Mouse (Mus musculus): ENCODE results near the gene Swap70. TPM values are rescaled to one million over a fixed set of nuclear protein-coding genes. Genes with fewer than 3 reads are reported as not detected.
A peak's percentile ranks its signal among the peaks of the same experiment; 100 is the strongest.

The Swap70 gene
- polyA plus RNA-seq, 1 experiment: 38.2 TPM

DNA sequence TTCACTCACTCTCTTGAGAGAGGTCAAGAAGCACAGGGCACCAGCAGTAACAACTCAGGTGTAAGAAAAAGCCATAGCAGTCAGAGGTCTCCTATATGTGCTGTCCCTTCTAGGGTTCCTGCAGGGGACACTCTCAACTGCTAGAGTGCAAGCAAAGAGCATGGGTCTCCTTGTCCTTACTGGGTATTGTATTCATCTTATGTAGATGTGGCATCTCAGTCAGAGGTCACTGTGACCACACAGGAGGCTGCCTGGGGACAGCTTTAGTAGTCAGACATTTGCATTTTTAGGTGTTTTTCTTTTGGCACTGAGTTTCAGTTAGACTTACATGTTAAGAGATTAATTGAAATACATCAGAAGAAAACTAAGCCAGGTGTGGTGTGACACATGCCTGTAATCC lies 45.5 kb downstream of the Swap70 start:
- TF ChIP-seq POLR2A (IDR thresholded peaks at IDR 0.05; ENCODE audit: borderline replicate concordance, extremely low read depth, low read depth, low read length) (no peak), CTCF (IDR thresholded peaks at IDR 0.05; ENCODE audit: insufficient read depth, low read length) (no peak)
- no peak overlapping the region for H3K4me3 ChIP-seq (replicated peaks; ENCODE audit: extremely low read depth, low read depth, low read length)
- H3K4me1 ChIP-seq (ENCODE audit: control insufficient read depth, insufficient read depth, low read length): peaks cover 16% of the 10 kb centered on the region
- no peak for DNase-seq

DNA sequence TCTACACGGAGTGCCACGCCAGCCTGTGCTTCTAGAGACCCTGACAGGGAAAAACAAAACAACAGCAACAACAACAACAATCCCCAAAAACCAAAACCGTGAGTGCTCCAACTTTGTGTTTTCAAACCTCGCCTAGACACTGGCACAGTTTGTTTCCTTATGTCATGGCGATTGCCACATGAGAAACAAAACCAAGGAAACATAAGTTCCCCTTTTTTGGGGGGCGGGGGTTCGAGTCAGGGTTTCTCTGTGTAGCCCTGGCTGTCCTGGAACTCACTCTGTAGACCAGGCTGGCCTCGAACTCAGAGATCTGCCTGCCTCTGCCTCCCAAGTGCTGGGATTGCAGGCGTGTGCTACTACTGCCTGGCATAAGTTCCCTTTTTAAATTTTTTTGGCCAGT lies 46.5 kb downstream of the Swap70 start:
- no peak for DNase-seq
- Histone ChIP-seq H3K4me1 (ENCODE audit: control insufficient read depth, insufficient read depth, low read length) (peaks cover 12% of the 10 kb centered on the region), H3K4me3 (replicated peaks; ENCODE audit: extremely low read depth, low read depth, low read length) (no peak overlapping the region)
- 86% methylated on average over 9 of the region's 9 CpGs for WGBS
- TF ChIP-seq CTCF (IDR thresholded peaks at IDR 0.05; ENCODE audit: insufficient read depth, low read length) (no peak), POLR2A (IDR thresholded peaks at IDR 0.05; ENCODE audit: borderline replicate concordance, extremely low read depth, low read depth, low read length) (no peak)

DNA sequence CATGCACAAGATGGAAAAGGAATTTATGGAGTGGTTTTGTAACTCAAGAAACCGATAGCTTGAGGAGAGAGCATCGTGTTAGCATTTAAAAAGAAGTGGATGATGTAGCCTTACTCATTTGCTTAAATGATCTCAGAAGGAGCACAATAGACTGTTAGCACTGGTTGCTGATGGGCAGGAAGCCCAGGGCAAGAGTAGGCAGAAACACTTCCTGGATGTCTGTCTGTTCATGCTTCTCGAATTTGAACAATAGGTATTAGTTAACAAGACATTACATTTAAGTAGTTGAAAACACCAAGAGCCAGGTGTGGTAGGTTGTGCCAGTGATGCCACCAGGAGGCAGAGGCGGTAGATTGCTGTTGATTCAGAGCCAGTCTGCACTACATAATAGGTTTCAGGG lies 47.0 kb downstream of the Swap70 start:
- Histone ChIP-seq H3K4me3 (replicated peaks; ENCODE audit: extremely low read depth, low read depth, low read length) (no peak overlapping the region), H3K4me1 (ENCODE audit: control insufficient read depth, insufficient read depth, low read length) (peaks cover 11% of the 10 kb centered on the region)
- no peak for DNase-seq
- no peak for TF ChIP-seq POLR2A (IDR thresholded peaks at IDR 0.05; ENCODE audit: borderline replicate concordance, extremely low read depth, low read depth, low read length)
- no peak for TF ChIP-seq CTCF (IDR thresholded peaks at IDR 0.05; ENCODE audit: insufficient read depth, low read length)
- WGBS: 55% methylated on average over 4 of the region's 4 CpGs

DNA sequence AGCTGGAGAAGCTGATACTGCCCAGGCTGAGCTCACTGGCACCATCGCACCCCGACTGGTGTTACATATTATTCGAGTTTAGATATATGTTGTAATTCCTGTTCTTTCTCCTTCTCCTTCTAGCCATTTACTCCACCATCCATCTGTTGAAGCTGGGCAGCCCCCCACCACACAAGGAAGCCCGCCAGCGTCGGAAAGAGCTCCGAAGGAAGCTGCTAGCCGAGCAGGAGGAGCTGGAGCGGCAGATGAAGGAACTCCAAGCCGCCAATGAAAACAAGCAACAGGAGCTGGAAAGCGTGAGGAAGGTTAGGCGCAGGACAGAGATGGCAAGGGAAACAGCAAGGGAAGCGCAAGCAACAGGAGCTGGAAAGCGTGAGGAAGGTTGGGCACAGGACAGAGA lies 48.3 kb downstream of the Swap70 start:
- WGBS: 84% methylated on average over 14 of the region's 14 CpGs
- no peak for DNase-seq
- TF ChIP-seq POLR2A (IDR thresholded peaks at IDR 0.05; ENCODE audit: borderline replicate concordance, extremely low read depth, low read depth, low read length) (no peak), CTCF (IDR thresholded peaks at IDR 0.05; ENCODE audit: insufficient read depth, low read length) (no peak)
- H3K4me1 ChIP-seq (ENCODE audit: control insufficient read depth, insufficient read depth, low read length): peaks cover 11% of the 10 kb centered on the region
- H3K4me3 ChIP-seq (replicated peaks; ENCODE audit: extremely low read depth, low read depth, low read length): no peak overlapping the region

DNA sequence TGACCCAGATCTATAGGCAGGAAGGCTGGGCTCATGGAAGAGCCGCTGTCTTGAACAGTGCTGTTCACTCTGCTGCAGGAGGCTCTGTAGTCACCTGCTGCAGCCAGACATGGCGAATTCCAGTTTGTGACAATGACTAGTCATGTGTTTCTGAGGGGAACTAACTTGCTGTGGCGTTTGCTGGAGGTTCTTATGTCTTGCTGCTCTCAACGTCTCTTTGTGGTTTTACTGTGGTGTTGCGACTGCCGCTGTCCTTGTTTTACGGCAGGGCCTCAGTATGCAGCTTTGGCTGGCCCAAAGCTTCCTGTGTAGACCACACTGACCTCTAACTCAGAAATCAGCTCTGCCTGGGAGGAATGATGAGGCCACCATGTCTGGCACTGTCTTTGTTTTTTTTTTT lies 48.9 kb downstream of the Swap70 start:
- DNase-seq: no peak
- Histone ChIP-seq H3K4me1 (ENCODE audit: control insufficient read depth, insufficient read depth, low read length) (peaks cover 11% of the 10 kb centered on the region), H3K4me3 (replicated peaks; ENCODE audit: extremely low read depth, low read depth, low read length) (no peak overlapping the region)
- TF ChIP-seq POLR2A (IDR thresholded peaks at IDR 0.05; ENCODE audit: borderline replicate concordance, extremely low read depth, low read depth, low read length) (no peak), CTCF (IDR thresholded peaks at IDR 0.05; ENCODE audit: insufficient read depth, low read length) (no peak)
- 86% methylated on average over 7 of the region's 7 CpGs for WGBS

DNA sequence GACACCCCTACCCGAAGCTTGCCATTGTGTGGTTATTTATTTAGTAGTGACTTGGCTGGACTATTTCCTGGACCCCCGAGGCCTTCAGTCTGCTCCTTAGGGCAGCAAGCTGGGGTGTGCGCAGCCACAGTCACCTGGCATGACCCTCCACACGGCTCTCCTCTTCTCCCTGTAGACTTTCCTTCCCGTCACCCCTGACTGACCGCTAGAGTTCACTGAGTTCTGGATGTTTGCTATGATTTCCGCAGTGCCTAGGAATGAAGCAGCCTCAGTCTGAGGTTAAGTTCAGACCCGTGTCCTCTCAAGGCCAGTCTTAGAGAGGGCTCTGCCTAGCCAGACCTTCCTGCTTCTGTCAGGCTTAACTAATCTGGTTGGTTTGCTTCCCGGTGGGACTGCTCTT lies 50.3 kb downstream of the Swap70 start:
- Histone ChIP-seq H3K4me1 (ENCODE audit: control insufficient read depth, insufficient read depth, low read length) (peaks cover 9% of the 10 kb centered on the region), H3K4me3 (replicated peaks; ENCODE audit: extremely low read depth, low read depth, low read length) (no peak overlapping the region)
- TF ChIP-seq POLR2A (IDR thresholded peaks at IDR 0.05; ENCODE audit: borderline replicate concordance, extremely low read depth, low read depth, low read length) (no peak), CTCF (IDR thresholded peaks at IDR 0.05; ENCODE audit: insufficient read depth, low read length) (no peak)
- 36% methylated on average over 9 of the region's 9 CpGs for WGBS
- DNase-seq: no peak

DNA sequence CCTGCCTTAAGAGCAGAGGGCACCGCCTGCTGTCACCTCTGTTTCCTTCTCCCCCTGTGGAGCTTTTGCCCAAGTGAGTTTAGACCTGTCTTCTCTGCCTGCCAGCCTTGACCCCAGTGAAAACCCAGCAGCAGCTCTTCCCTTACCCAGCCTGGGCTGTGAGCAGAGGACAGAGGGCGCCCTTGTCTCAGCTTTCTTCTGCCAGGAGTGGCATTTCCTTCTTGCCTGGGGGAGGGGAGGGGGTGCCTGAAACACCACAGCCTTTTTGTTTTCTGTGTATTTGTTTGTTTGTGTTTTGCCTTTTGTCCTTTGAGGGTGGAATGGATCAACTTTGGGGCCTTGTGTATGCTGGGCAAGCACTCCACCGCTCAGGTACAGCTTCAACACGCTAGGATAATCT lies 50.9 kb downstream of the Swap70 start:
- TF ChIP-seq CTCF (IDR thresholded peaks at IDR 0.05; ENCODE audit: insufficient read depth, low read length) (peak; percentile 0; the same call in 1 of the 2 replicates), POLR2A (IDR thresholded peaks at IDR 0.05; ENCODE audit: borderline replicate concordance, extremely low read depth, low read depth, low read length) (no peak)
- WGBS: 77% methylated on average over 4 of the region's 4 CpGs
- Histone ChIP-seq H3K4me3 (replicated peaks; ENCODE audit: extremely low read depth, low read depth, low read length) (no peak overlapping the region), H3K4me1 (ENCODE audit: control insufficient read depth, insufficient read depth, low read length) (peaks cover 9% of the 10 kb centered on the region)
- no peak for DNase-seq

DNA sequence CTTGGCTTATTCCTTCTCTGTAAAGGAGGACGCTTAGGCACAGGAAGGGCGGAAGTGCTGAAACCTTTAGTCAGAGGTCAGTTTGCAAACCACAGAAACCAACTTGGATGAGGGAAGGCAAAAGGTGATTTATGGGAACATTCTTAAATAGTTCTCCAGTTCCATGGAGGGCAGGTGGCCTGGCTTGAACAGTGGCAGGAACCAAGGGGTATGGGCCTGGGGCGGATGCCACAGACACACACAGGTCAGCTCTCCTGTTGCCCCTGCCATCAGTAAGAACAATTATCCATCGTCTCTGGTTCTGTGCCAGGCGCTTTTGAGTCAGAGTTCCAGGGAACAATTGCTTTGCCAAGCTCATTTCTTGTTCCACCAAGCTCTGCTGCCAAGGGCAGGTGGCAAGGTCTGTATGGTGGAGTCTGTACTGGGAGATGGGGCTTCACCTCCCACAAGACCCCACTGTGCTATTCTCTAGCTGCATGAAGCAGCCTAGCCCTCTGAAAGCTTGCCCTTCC lies 56.3 kb downstream of the Swap70 start:
- TF ChIP-seq CTCF (IDR thresholded peaks at IDR 0.05; ENCODE audit: insufficient read depth, low read length) (no peak), POLR2A (IDR thresholded peaks at IDR 0.05; ENCODE audit: borderline replicate concordance, extremely low read depth, low read depth, low read length) (no peak)
- WGBS: 76% methylated on average over 5 of the region's 5 CpGs
- no peak overlapping the region for H3K4me3 ChIP-seq (replicated peaks; ENCODE audit: extremely low read depth, low read depth, low read length)
- H3K4me1 ChIP-seq (ENCODE audit: control insufficient read depth, insufficient read depth, low read length): no peaks in the 10 kb centered on the region
- DNase-seq: no peak

DNA sequence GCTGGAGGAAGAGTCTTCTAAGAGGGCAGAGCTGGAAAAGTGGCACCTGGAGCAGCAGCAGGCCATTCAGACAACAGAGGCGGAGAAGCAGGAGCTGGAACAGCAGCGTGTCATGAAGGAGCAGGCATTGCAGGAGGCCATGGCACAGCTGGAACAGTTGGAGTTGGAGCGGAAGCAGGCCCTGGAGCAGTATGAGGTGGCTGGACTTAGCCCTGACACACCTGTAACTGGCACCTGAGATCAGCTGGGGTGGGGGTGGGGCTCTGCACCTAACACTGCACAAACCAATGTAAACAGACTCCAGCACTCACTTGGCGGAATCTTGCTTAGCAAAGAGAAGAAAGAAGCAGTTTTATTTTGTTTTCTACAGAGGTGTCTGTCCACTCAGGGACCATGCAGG lies 57.7 kb downstream of the Swap70 start:
- no peak overlapping the region for H3K4me3 ChIP-seq (replicated peaks; ENCODE audit: extremely low read depth, low read depth, low read length)
- no peaks in the 10 kb centered on the region for H3K4me1 ChIP-seq (ENCODE audit: control insufficient read depth, insufficient read depth, low read length)
- DNase-seq: no peak
- TF ChIP-seq CTCF (IDR thresholded peaks at IDR 0.05; ENCODE audit: insufficient read depth, low read length) (no peak), POLR2A (IDR thresholded peaks at IDR 0.05; ENCODE audit: borderline replicate concordance, extremely low read depth, low read depth, low read length) (no peak)
- 78% methylated on average over 4 of the region's 4 CpGs for WGBS

DNA sequence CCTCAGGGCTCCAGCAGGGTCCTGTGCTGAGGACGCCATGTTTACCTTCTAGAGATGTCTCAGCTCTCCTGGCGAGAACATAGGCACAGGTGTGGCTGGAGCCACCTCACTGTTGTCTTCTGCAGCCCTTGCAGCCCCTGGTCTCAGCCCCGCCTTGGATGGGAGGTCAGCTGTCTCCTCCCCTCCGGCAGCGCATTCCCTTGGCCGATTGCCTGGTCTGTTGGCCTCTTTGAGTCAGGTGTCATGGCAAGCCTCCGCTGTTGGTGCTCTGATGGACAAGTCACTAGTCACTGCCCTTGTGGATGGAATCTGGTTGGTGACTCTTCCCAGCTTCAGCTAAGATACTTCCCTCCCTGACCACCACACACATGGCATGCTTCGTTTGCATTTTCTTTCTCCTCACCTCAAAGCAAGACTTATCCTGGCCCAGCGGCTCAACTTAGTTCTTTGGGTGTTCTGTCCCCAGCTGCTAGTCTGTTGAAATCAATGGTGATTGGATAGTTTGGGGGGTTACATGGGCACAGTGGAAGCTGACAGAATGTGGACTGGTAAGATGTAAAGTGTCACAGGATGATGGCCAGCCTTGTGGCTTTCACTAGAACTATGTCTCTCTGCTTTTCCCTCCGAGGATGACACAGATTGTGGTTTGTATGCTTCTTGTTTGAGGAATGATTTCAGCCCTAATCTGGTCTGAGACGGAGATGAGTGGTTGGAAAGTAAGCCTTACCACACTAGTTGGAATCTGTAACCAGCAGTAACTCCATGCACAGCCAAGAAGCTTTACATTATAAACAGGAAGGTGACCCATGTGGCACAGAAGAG lies 60.1 kb downstream of the Swap70 start:
- no peak for DNase-seq
- no peak for TF ChIP-seq CTCF (IDR thresholded peaks at IDR 0.05; ENCODE audit: insufficient read depth, low read length)
- no peak for TF ChIP-seq POLR2A (IDR thresholded peaks at IDR 0.05; ENCODE audit: borderline replicate concordance, extremely low read depth, low read depth, low read length)
- no peaks in the 10 kb centered on the region for H3K4me1 ChIP-seq (ENCODE audit: control insufficient read depth, insufficient read depth, low read length)
- no peak overlapping the region for H3K4me3 ChIP-seq (replicated peaks; ENCODE audit: extremely low read depth, low read depth, low read length)
- WGBS: 83% methylated on average over 11 of the region's 11 CpGs
